ENCODE assay signal across 8 mouse cellular contexts in the genomic region with DNA sequence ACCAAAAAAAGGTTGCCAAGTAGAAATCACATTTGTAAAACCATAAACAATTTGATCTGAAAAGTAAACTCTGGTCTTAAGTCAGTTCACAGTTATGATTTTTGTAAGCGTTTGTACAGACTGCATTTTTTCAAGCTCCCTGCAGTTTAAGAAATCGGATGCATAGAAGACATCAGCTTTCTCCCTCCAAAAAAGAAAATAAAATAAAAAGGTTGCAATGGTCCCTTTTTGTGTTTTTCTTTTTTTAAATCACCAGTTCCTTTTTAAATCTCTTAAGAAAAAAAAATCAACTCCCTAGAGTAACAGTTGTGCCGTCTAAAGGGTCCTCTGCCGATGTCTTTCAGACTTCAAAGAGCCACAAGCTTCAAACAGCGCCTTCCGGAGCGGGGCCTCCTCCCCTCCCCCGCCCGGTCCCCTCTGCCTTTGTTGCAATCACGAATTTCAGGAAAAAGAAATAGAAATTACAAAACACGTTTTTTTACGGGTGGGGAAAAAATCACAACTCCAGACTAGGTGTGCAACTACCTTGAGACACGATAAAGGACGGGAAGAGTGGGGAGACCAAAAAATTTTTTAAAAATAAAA. TPM values are rescaled to one million over a fixed set of nuclear protein-coding genes. Genes with fewer than 3 reads are reported as not detected.
A peak's percentile ranks its signal among the peaks of the same experiment; 100 is the strongest.
DNase-seq lines count a peak whose midpoint lies in the region; ATAC-seq and TF ChIP-seq lines count a peak whose summit lies in the region.

No protein-coding gene starts in this region.

- peak overlapping the region; percentile 78 for H3K4me2 ChIP-seq in embryonic facial prominence, embryonic 15.5 days (replicated peaks)
- peak overlapping the region; percentile 80 for H3K4me2 ChIP-seq in limb, embryonic 15.5 days

- peaks cover 20% of the 10 kb centered on the region for H3K4me1 ChIP-seq in embryonic facial prominence, embryonic 15.5 days
- H3K4me1 ChIP-seq in limb, embryonic 15.5 days, result 0 out of 2 replicates have a peak, but pooled peaks cover 9% of the 10 kb centered on the region

- no peaks in the 10 kb centered on the region for H3K27me3 ChIP-seq in embryonic facial prominence, embryonic 15.5 days
- H3K27me3 ChIP-seq in limb, embryonic 15.5 days, result no peaks in the 10 kb centered on the region

- no peak for TF ChIP-seq CTCF in left cerebral cortex, adult 2 months (IDR thresholded peaks at IDR 0.05)

- no peaks in the 10 kb centered on the region for H3K9me3 ChIP-seq in embryonic facial prominence, embryonic 15.5 days (replicated peaks)
- no peaks in the 10 kb centered on the region for H3K9me3 ChIP-seq in limb, embryonic 15.5 days

- peak overlapping the region; percentile 90; the same call in 1 of the 2 replicates for H3K27ac ChIP-seq in left cerebral cortex, adult 2 months
- peak overlapping the region; percentile 97 for H3K27ac ChIP-seq in embryonic facial prominence, embryonic 15.5 days (replicated peaks)
- H3K27ac ChIP-seq in limb, embryonic 15.5 days, result peak overlapping the region; percentile 97

- no peak for DNase-seq in left cerebral cortex, adult 2 months (ENCODE audit: extremely low spot score in 1 of 2, low spot score in 2 of 2)
- DNase-seq in left cerebral cortex, adult 9 months (ENCODE audit: low spot score in 2 of 2), result no peak
- peak; percentile 66 for DNase-seq in retina, embryonic 14.5 days (ENCODE audit: low spot score)
- DNase-seq in spleen, postnatal 14 days (ENCODE audit: low spot score in 2 of 2), result no peak
- no peak for DNase-seq in spleen, postnatal 36 days (ENCODE audit: low spot score in 2 of 2)
- DNase-seq in adrenal gland, postnatal 25 days, result no peak

- peak overlapping the region; percentile 72 for H3K9ac ChIP-seq in embryonic facial prominence, embryonic 15.5 days
- H3K9ac ChIP-seq in limb, embryonic 15.5 days, result peak overlapping the region; percentile 80; the same call in 1 of the 2 replicates

- H3K36me3 ChIP-seq in embryonic facial prominence, embryonic 15.5 days, result no peaks in the 10 kb centered on the region
- H3K36me3 ChIP-seq in limb, embryonic 15.5 days, result no peaks in the 10 kb centered on the region

- WGBS in embryonic facial prominence, embryonic 15.5 days, result under 1% methylated on average over 14 of the region's 14 CpGs
- under 1% methylated on average over 14 of the region's 14 CpGs for WGBS in limb, embryonic 15.5 days

- intact Hi-C loops in left cerebral cortex, adult 2 months (cut with DNase I), result loop anchor here (2.0 to 5.0 kb wide), 8 partner anchors 182 to 1077 kb away; no protein-coding TSS in a partner anchor

- no peak for ATAC-seq in embryonic facial prominence, embryonic 15.5 days (ENCODE audit: insufficient number of reproducible peaks, low FRiP score, low TSS enrichment, low read depth)
- ATAC-seq in limb, embryonic 15.5 days (ENCODE audit: insufficient number of reproducible peaks, low FRiP score, low TSS enrichment, low read depth), result no peak

- peak overlapping the region; percentile 51 for H3K4me3 ChIP-seq in left cerebral cortex, adult 2 months
- H3K4me3 ChIP-seq in embryonic facial prominence, embryonic 15.5 days (replicated peaks), result peak overlapping the region; percentile 82
- peak overlapping the region; percentile 81 for H3K4me3 ChIP-seq in limb, embryonic 15.5 days

RNA-seq across cellular contexts. Expression of gene Sox11, which starts 1.8 kb away (rescaled TPM):
- 10 to 100 TPM; 14.4 to 19.6 TPM for total RNA-seq in left cerebral cortex, adult 2 months (2021)
- polyA plus RNA-seq in embryonic facial prominence, embryonic 15.5 days (2015; fragmentation: Nextera tagmentation; extraction: Ambion mirVana), result 67.4 and 75.0 TPM in 2 replicates
- polyA plus RNA-seq in limb, embryonic 15.5 days (2015; fragmentation: Nextera tagmentation; extraction: Ambion mirVana), result 59.0 and 68.9 TPM in 2 replicates
- 0.30 and 0.33 TPM in 2 replicates for total RNA-seq in adrenal gland, postnatal 25 days (2021)

Comparison
In these comparisons a context has a peak if more than half of its experiments do, and no peak if none do; other contexts are left out.
1. RNA of gene Sox11, which starts 1.8 kb away (total RNA-seq): 14.4 to 19.6 TPM in left cerebral cortex, adult 2 months; 0.30 to 0.33 TPM in adrenal gland, postnatal 25 days; every median in the first group is over 10 times any median in the second.
2. Peak in every context shown above with its lines, with median percentiles within 50 percentile points of each other: H3K27ac ChIP-seq and H3K4me3 ChIP-seq.